Comparison of ENCODE assay signal across 11 mouse cellular contexts in the genomic region with DNA sequence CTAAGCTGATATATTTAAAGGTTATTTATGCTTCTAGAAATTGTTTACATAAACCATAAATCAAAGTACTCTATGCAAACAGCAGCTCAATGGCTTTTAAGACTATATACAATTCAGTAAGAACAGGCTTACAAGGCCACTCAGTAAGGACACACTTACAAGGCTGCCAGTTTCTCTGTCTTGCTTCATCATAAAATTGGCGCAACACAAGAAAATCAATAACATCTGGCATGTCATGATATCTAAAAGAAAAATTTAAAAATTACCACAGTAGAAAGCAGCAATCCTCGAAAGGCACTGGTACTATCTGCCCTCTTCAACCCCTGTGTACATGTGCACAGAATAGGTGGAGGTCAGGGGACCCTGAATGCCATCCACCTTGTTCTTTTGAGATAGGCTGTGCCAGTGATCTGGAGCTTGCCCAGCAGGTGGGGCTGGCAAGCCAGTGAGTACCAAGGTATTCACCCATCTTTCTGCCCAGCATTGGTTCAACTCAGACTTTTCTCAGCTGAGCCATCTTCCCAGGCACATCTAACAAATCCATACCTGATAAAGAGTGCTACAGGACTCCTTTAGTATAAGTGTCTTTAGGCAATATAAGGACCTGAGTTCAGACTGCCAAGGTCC. TPM values are rescaled to one million over a fixed set of nuclear protein-coding genes. Genes with fewer than 3 reads are reported as not detected.
DNase-seq lines count a peak whose midpoint lies in the region; ATAC-seq and TF ChIP-seq lines count a peak whose summit lies in the region.
"Had no signal": no experiment of that assay in that cellular context is flagged by ENCODE, and none has a peak within 500 bp of the region (broad histone marks: within the 10 kb centered on the region; RNA-seq: fewer than 3 reads in every experiment).

No protein-coding gene starts in this region.

- H3K4me2 ChIP-seq in kidney, embryonic 15.5 days, result no peak overlapping the region
- H3K4me2 ChIP-seq in forebrain, embryonic 12.5 days, result no peak overlapping the region
- H3K4me2 ChIP-seq: heart, embryonic 13.5 days; lung, embryonic 15.5 days had no signal

- peak; percentile 45 for TF ChIP-seq CTCF in Patski (IDR thresholded peaks at IDR 0.05)

- H3K36me3 ChIP-seq in kidney, embryonic 15.5 days, result peaks cover 99% of the 10 kb centered on the region
- H3K36me3 ChIP-seq in forebrain, embryonic 12.5 days (replicated peaks), result peaks cover 98% of the 10 kb centered on the region

- DNase-seq in kidney, adult 18-20 months, result peak; percentile 19
- no peak for DNase-seq in Patski (ENCODE audit: low read depth, low spot score)
- DNase-seq in kidney, adult 9 months, result peak; percentile 16
- peak; percentile 19 to 25 for DNase-seq in spleen, postnatal 36 days (ENCODE audit: low spot score in 2 of 2)
- no peak for DNase-seq in right cerebral cortex, postnatal 14 days
- no peak for DNase-seq in layer of hippocampus, adult 9-11 months
- DNase-seq: right cerebral cortex, postnatal 4 days had no signal

- in situ Hi-C loops in Patski (cut with MboI; ENCODE audit: low pct_unique_long_range_greater_than_20kb), result no loop called here

- no peak overlapping the region for H3K27ac ChIP-seq in kidney, embryonic 15.5 days
- H3K27ac ChIP-seq in forebrain, embryonic 12.5 days, result no peak overlapping the region
- H3K27ac ChIP-seq: heart, embryonic 13.5 days; lung, embryonic 15.5 days had no signal

- no peaks in the 10 kb centered on the region for H3K9me3 ChIP-seq in kidney, embryonic 15.5 days (replicated peaks)
- H3K9me3 ChIP-seq in forebrain, embryonic 12.5 days, result no peaks in the 10 kb centered on the region
- H3K9me3 ChIP-seq: heart, embryonic 13.5 days; lung, embryonic 15.5 days had no signal

- WGBS in kidney, embryonic 15.5 days, result 96% methylated on average over 2 of the region's 2 CpGs
- 94% methylated on average over 2 of the region's 2 CpGs for WGBS in forebrain, embryonic 12.5 days

- H3K9ac ChIP-seq in kidney, embryonic 15.5 days, result no peak overlapping the region
- no peak overlapping the region for H3K9ac ChIP-seq in forebrain, embryonic 12.5 days
- H3K9ac ChIP-seq: heart, embryonic 13.5 days; lung, embryonic 15.5 days had no signal

- POLR2A ChIA-PET in Patski (lab: Charles Lee), result no interaction called here

- no peaks in the 10 kb centered on the region for H3K27me3 ChIP-seq in kidney, embryonic 15.5 days
- H3K27me3 ChIP-seq in Patski, result no peaks in the 10 kb centered on the region
- no peaks in the 10 kb centered on the region for H3K27me3 ChIP-seq in forebrain, embryonic 12.5 days
- H3K27me3 ChIP-seq: heart, embryonic 13.5 days; lung, embryonic 15.5 days had no signal

- ATAC-seq in kidney, embryonic 15.5 days (replicated peaks; ENCODE audit: low FRiP score), result no peak
- ATAC-seq in Patski, result no peak
- no peak for ATAC-seq in forebrain, embryonic 12.5 days (ENCODE audit: low FRiP score)

- CTCF ChIA-PET in Patski (lab: Charles Lee), result no interaction called here

- H3K4me1 ChIP-seq in kidney, embryonic 15.5 days, result no peaks in the 10 kb centered on the region
- H3K4me1 ChIP-seq in forebrain, embryonic 12.5 days, result no peaks in the 10 kb centered on the region
- H3K4me1 ChIP-seq: heart, embryonic 13.5 days; lung, embryonic 15.5 days had no signal

- no peak overlapping the region for H3K4me3 ChIP-seq in kidney, embryonic 15.5 days (replicated peaks)
- no peak overlapping the region for H3K4me3 ChIP-seq in forebrain, embryonic 12.5 days (replicated peaks)
- H3K4me3 ChIP-seq: heart, embryonic 13.5 days; lung, embryonic 15.5 days had no signal

RNA-seq across cellular contexts. Expression of a gene that starts 39.8 kb away (rescaled TPM):
- polyA plus RNA-seq in kidney, embryonic 15.5 days (2015; fragmentation: Nextera tagmentation; extraction: Ambion mirVana), result 90.1 and 90.4 TPM in 2 replicates
- 52.6 TPM for polyA plus RNA-seq in Patski (2021)
- 72.2 and 73.6 TPM in 2 replicates for polyA plus RNA-seq in forebrain, embryonic 12.5 days (2016; fragmentation: Nextera tagmentation; extraction: Ambion mirVana)

RNA-seq across cellular contexts. Expression of a gene that starts 51.7 kb away (rescaled TPM):
- 81.0 and 85.5 TPM in 2 replicates for polyA plus RNA-seq in kidney, embryonic 15.5 days (2015; fragmentation: Nextera tagmentation; extraction: Ambion mirVana)
- polyA plus RNA-seq in Patski (2021), result 46.6 TPM
- 212 and 217 TPM in 2 replicates for polyA plus RNA-seq in forebrain, embryonic 12.5 days (2016; fragmentation: Nextera tagmentation; extraction: Ambion mirVana)

Comparison
In these comparisons a context has a peak if more than half of its experiments do, and no peak if none do; other contexts are left out.
1. DNase-seq: peak in kidney, adult 18-20 months (single experiment), kidney, adult 9 months (single experiment) and spleen, postnatal 36 days (2 of 2); none in Patski (single experiment), right cerebral cortex, postnatal 14 days (single experiment) and layer of hippocampus, adult 9-11 months (single experiment).